Mouse (Mus musculus) liver, postnatal 0 days (tissue): ENCODE measurements at regions not wholly inside any gene's neighbourhood (a gene's known extent, or its start where the extent isn't known, plus 50 kb on each side); places are given as distances from the start of the nearest gene placed in this dataset.

ENCODE experiments used
- ATAC-seq: fragments of 200-750 bp; cut with Nextera tagmentation; 2 replicates; pipeline ENCODE4 v1.8.0; 2017; ENCODE audit warnings: mild to moderate bottlenecking, moderate library complexity
- DNase-seq: peaks from one replicate; pipeline ENCODE4 v3.0.0-alpha.2; 2016
- H3K27ac ChIP-seq: fragments of 300-500 bp; sonication (generic); 2 replicates; pipeline ENCODE4 v1.5.1; 2014; ENCODE audit warnings: antibody characterized with exemption, moderate library complexity, mild to moderate bottlenecking, low read depth
- H3K27me3 ChIP-seq: fragments of 300-500 bp; sonication (generic); 2 replicates; pipeline ENCODE4 v1.6.1; 2014; ENCODE audit warnings: low read length, control low read depth, mixed read lengths; ENCODE audit not compliant: insufficient read depth
- H3K36me3 ChIP-seq: fragments of 300-500 bp; sonication (generic); replicated peaks from 2 replicates; pipeline ENCODE4 v1.6.1; 2014; ENCODE audit warnings: mild to moderate bottlenecking, control low read depth, low read length, moderate library complexity, mixed read lengths; ENCODE audit not compliant: insufficient read depth
- H3K4me1 ChIP-seq: fragments of 300-500 bp; sonication (generic); 2 replicates; pipeline ENCODE4 v1.6.1; 2014; ENCODE audit warnings: antibody characterized with exemption, mild to moderate bottlenecking, control low read depth; ENCODE audit not compliant: insufficient read depth
- H3K4me2 ChIP-seq: fragments of 300-500 bp; sonication (generic); 2 replicates; pipeline ENCODE4 v1.6.1; 2014; ENCODE audit warnings: low read depth, mild to moderate bottlenecking, low read length, moderate library complexity, mixed read lengths
- H3K4me3 ChIP-seq: fragments of 300-500 bp; sonication (generic); 2 replicates; pipeline ENCODE4 v1.5.1; 2014; ENCODE audit warnings: low read depth, low read length
- H3K9ac ChIP-seq: fragments of 300-500 bp; sonication (generic); replicated peaks from 2 replicates; pipeline ENCODE4 v1.6.1; 2014; ENCODE audit warnings: mild to moderate bottlenecking, moderate library complexity
- H3K9me3 ChIP-seq: fragments of 300-500 bp; sonication (generic); 2 replicates; pipeline ENCODE4 v1.6.1; 2016; ENCODE audit warnings: mild to moderate bottlenecking, control low read depth, low read length, mixed read lengths
- CTCF ChIP-seq: sonication (generic); IDR thresholded peaks from 2 replicates; pipeline ENCODE4 v1.5.1; 2016; ENCODE audit warnings: antibody characterized with exemption, low read depth
- EP300 ChIP-seq: IDR thresholded peaks from 2 replicates; pipeline ENCODE4 v1.6.1; 2016; ENCODE audit warnings: antibody characterized with exemption, low read depth, mild to moderate bottlenecking
- WGBS: fragments of 180-500 bp; shearing (Covaris S2); extraction: QIAGEN DNeasy Blood & Tissue Kit; methylation state at CpG from one replicate; pipeline ENCODE4 v1.1.7; 2014; ENCODE audit not compliant: insufficient replicate concordance; 5-methylcytosine and 5-hydroxymethylcytosine counted together

GRCm38 (mm10) chr6:4193286-4193685 lies 106.5 kb upstream of the Bet1 start:
- Histone ChIP-seq H3K4me2 (no peak overlapping the region), H3K36me3 (no peaks in the 10 kb centered on the region), H3K4me3 (no peak overlapping the region), H3K27me3 (no peaks in the 10 kb centered on the region), H3K9me3 (no peaks in the 10 kb centered on the region), H3K9ac (no peak overlapping the region), H3K4me1 (no peaks in the 10 kb centered on the region), H3K27ac (no peak overlapping the region)
- no peak for DNase-seq
- ATAC-seq, result no peak
- WGBS, result 74% methylated on average over 5 of the region's 5 CpGs
- no peak for TF ChIP-seq EP300

- H3K4me2 ChIP-seq, result no peak overlapping the region
- no peaks in the 10 kb centered on the region for H3K36me3 ChIP-seq
- H3K9me3 ChIP-seq, result no peaks in the 10 kb centered on the region
- no peak for TF ChIP-seq CTCF
- TF ChIP-seq EP300, result no peak
- no peak overlapping the region for H3K27ac ChIP-seq
- DNase-seq (no peak), ATAC-seq (no peak)
- H3K9ac ChIP-seq, result no peak overlapping the region
- no peaks in the 10 kb centered on the region for H3K27me3 ChIP-seq
- 51% methylated on average over 2 of the region's 2 CpGs for WGBS
- no peaks in the 10 kb centered on the region for H3K4me1 ChIP-seq
- no peak overlapping the region for H3K4me3 ChIP-seq
These were observed 114.4 kb upstream of the Bet1 start for GRCm38 (mm10) chr6:4201176-4201575.

GRCm38 (mm10) chr6:4205681-4206080 lies 118.9 kb upstream of the Bet1 start:
- no peak for DNase-seq
- H3K4me2 ChIP-seq, result no peak overlapping the region
- WGBS, result 76% methylated on average over 5 of the region's 5 CpGs
- H3K9me3 ChIP-seq, result no peaks in the 10 kb centered on the region
- no peak overlapping the region for H3K9ac ChIP-seq
- no peak overlapping the region for H3K4me3 ChIP-seq
- H3K4me1 ChIP-seq, result no peaks in the 10 kb centered on the region
- no peak overlapping the region for H3K27ac ChIP-seq
- TF ChIP-seq CTCF (no peak), EP300 (no peak)
- H3K27me3 ChIP-seq, result no peaks in the 10 kb centered on the region
- no peak for ATAC-seq
- no peaks in the 10 kb centered on the region for H3K36me3 ChIP-seq

DNA sequence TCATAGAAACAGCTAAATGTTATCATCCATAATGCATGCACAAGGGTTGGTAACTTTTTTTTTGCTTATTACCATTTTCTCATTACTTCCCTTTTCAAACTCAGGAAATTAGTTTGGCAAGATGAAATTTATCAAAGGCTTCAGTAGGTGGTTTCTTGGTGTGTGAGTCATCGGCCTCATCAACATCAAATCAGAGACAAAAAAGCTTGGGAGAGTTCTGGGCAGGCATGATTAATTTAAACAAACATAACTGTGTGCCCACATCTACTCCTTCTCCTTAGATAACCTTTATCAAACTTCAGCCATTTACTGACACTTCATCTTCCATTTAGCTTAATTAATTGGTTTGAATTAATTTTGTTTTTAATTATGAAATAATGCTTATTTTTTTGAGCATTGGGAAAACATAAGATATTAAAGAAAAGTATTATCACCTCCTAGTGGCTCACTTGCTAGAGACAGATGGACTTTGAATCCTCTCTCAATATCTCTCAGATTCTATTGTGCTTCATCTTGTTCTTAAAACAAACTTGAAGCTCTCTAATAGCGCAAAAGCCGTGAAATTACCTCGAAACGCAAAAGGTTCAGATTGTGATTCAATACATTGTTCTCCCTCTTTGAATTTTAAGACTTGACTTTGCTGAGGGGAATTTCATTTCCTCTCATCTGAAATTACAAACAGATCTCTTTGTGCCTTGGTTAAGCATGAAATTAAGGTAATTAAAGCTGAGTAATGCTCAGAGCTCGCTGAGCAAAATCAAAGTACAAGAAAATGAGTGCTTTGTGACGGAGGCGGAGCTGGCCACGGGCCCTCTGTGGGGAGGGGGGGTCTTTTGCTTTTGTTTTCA lies 158.7 kb upstream of the Bet1 start:
- 75% methylated on average over 9 of the region's 9 CpGs for WGBS
- H3K4me1 ChIP-seq, result no peaks in the 10 kb centered on the region
- ATAC-seq (no peak), DNase-seq (no peak)
- no peaks in the 10 kb centered on the region for H3K27me3 ChIP-seq
- TF ChIP-seq EP300 (no peak), CTCF (no peak)
- H3K4me3 ChIP-seq, result no peak overlapping the region
- H3K36me3 ChIP-seq, result no peaks in the 10 kb centered on the region
- H3K27ac ChIP-seq, result no peak overlapping the region
- H3K9me3 ChIP-seq, result no peaks in the 10 kb centered on the region
- no peak overlapping the region for H3K4me2 ChIP-seq
- no peak overlapping the region for H3K9ac ChIP-seq

- H3K4me1 ChIP-seq, result no peaks in the 10 kb centered on the region
- H3K9me3 ChIP-seq, result no peaks in the 10 kb centered on the region
- H3K27me3 ChIP-seq, result no peaks in the 10 kb centered on the region
- H3K36me3 ChIP-seq, result no peaks in the 10 kb centered on the region
- no peak for ATAC-seq
- H3K4me2 ChIP-seq, result no peak overlapping the region
- H3K27ac ChIP-seq, result no peak overlapping the region
- 85% methylated on average over 2 of the region's 2 CpGs for WGBS
- no peak for DNase-seq
- H3K4me3 ChIP-seq, result no peak overlapping the region
- H3K9ac ChIP-seq, result no peak overlapping the region
- no peak for TF ChIP-seq CTCF
- no peak for TF ChIP-seq EP300
These were observed 159.3 kb upstream of the Bet1 start for GRCm38 (mm10) chr6:4246113-4246419.

- DNase-seq (no peak), ATAC-seq (no peak)
- no peak overlapping the region for H3K27ac ChIP-seq
- H3K27me3 ChIP-seq, result no peaks in the 10 kb centered on the region
- H3K4me1 ChIP-seq, result no peaks in the 10 kb centered on the region
- H3K4me3 ChIP-seq, result no peak overlapping the region
- 52% methylated on average over 4 of the region's 4 CpGs for WGBS
- H3K9ac ChIP-seq, result no peak overlapping the region
- H3K4me2 ChIP-seq, result no peak overlapping the region
- no peaks in the 10 kb centered on the region for H3K9me3 ChIP-seq
- TF ChIP-seq EP300, result no peak
- no peak for TF ChIP-seq CTCF
- H3K36me3 ChIP-seq, result no peaks in the 10 kb centered on the region
These were observed 189.8 kb upstream of the Bet1 start for GRCm38 (mm10) chr6:4276607-4277006.
